Mouse (Mus musculus) embryonic stem cell, embryonic (primary cell): Measurements from ENCODE around the gene Sipa1.

ENCODE experiments used
- CTCF ChIA-PET, 4 experiments: fragments of 300-600 bp in 2 of 4; fragments of 350-600 bp in 2 of 4; sonication (Branson Sonifier 250); formaldehyde crosslinking; loops; one replicate each; lab custom pipeline; 2022; ENCODE audit warnings: inconsistent platforms in 2 of 4; lab: Charles Lee
- POLR2A ChIA-PET, 4 experiments: fragments of 300-600 bp in 2 of 4; fragments of 350-600 bp in 2 of 4; sonication (Branson Sonifier 250); formaldehyde crosslinking; loops; one replicate each; lab custom pipeline; 2022; ENCODE audit warnings: antibody characterized with exemption in 4 of 4, inconsistent platforms in 1 of 4; lab: Charles Lee

Sipa1 gene

DNA sequence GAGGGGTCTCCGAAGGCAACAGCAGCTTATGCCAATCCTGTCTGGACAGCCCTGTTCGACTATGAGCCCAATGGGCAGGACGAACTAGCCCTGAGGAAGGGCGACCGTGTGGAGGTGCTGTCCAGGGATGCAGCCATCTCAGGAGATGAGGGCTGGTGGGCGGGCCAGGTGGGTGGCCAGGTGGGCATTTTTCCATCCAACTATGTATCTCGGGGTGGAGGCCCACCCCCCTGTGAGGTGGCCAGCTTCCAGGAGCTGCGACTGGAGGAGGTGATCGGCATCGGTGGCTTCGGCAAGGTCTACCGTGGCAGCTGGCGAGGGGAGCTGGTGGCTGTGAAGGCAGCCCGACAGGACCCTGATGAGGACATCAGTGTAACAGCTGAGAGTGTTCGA, 26.8 kb upstream of the Sipa1 start:
- POLR2A ChIA-PET = interaction anchor here in 2 of 4 experiments (0.9 to 3.2 kb wide), 15 partner anchors 10 to 202 kb away, joined by 3 to 13 read pairs (median 4); partner anchors contain the start of genes Mus81 (in 1 of the 2), Rela (in 1 of the 2) and Sipa1 (in 1 of the 2)
- CTCF ChIA-PET = interaction anchor here in 1 of 4 experiments (0.8 kb wide), 1 partner anchor 15 kb away, joined by 4 read pairs; no protein-coding TSS in a partner anchor

DNA sequence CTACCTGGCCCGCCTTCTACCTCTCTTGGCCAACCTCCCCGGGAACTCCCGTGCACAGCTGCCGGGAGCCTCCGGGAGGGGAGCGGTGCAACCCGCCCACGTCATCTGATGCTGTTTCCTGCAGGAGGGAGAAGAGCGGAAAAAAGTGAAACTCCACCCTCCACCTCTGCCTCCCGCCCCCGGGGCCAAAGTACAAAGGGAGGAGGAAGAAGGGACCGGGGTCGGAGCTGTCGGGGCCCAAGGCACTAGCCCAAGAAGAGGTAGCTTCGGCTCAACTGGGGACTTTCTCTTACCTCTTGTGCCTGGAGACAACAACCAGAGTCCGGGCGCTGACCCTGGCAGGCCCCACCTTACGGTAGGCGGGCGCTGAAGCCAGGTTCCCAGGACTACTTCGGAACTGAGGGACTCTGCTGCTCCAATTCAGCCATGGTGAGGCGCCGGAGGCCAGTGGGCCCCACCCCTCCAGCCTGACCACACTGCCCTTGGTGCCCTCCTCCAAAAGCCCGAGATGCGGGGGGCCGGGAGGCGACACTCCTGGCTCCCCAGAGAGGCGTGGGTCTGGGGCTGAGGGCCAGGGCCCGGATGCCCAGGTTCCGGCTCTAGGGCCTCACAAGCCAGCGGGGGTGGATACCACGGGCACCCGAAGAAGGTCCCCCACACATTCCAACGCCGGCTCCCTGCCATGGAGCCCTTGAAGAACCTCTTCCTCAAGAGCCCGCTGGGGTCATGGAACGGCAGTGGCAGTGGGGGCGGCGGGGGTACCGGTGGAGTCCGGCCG, 26.2 kb upstream of the Sipa1 start:
- ChIA-PET CTCF (interaction anchor here in 3 of 4 experiments (0.5 to 1.5 kb wide), 6 partner anchors 38 to 571 kb away, joined by 3 to 6 read pairs (median 4); partner anchors contain the start of genes Cst6 (in 1 of the 3) and Klc2 (in 1 of the 3)), POLR2A (interaction anchor here (0.6 to 3.2 kb wide), 62 partner anchors 8 to 651 kb away, joined by 3 to 20 read pairs (median 4); partner anchors contain the start of genes Kcnk7 (in 2 of the 4), Mus81 (in 2 of the 4), Rela (in 2 of the 4) and Scyl1 (in 2 of the 4))

DNA sequence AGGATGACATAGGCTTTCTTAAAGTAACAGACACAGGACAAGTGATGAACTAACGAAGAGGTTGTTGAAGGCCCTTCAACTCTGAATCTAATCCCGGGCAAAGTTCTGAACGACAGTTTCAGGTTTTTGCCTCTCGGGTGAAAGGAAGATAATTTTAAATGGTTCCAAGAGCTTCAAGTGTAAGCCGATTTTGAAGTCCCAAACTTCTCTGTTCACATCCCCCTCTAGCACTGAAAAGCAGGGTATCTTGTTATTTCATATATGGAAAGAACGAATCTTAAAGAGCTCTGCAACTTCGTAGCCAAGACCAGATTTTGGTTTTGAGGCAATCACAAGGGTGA, 25.6 kb upstream of the Sipa1 start:
- CTCF ChIA-PET = interaction anchor here in 2 of 4 experiments (0.8 to 1.5 kb wide), 9 partner anchors 22 to 340 kb away, joined by 3 to 6 read pairs (median 4); partner anchors contain the start of genes Cst6 (in 1 of the 2) and Mus81 (in 1 of the 2)
- POLR2A ChIA-PET = interaction anchor here (0.6 to 3.2 kb wide), 93 partner anchors 8 to 1563 kb away, joined by 3 to 20 read pairs (median 4); partner anchors contain the start of genes Cfl1 (in 2 of the 4), Kcnk7 (in 2 of the 4), Mus81 (in 2 of the 4) and Rela (in 2 of the 4)

DNA sequence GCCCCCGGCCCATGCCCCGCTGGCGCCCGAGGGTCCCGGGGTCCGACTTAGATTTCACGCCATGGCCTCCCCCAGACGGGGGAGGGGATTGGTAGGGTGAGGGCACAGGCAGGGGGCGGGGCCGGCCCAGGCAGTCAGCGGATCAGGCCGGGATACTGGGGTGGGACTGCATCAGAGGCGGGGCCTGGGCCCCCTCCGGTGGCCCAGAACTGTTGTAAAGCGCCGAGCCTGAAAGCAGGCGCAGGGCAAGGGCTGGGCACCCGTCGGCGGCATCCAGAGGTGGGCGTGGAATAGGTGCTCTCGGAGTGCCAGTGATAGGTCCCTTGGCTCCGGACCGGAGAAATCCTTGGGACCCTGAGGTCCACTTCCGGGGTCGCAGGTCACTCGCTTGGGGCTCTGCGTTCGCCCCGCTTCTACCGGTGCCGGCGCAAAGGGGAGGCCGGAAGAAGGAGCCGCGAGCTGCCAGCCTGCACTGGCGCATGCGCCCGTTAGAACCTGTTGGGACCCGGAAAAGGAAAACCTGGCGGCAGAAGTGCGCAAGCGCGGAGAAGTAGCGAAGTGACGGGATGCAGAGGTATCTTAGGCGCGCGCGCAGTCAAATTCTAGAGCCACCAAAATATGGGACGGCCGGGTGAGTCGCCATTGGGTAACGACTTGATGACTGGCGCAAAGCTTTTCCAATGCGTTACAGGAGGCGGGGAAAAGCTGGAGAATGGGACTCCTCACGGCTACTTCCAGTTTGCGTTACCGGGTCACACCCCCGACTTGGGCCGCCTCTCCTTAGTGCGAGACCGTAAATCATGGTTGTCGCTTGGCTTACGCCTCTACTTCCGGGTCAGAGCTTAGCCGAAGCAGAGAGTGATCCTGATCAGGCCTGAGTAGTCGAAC, 24.9 kb upstream of the Sipa1 start, which contains the start of the genes Map3k11 and Pcnx3:
Gene Map3k11 (plus strand): TSS at position 543 of the 888 bp plus-strand sequence.
Gene Pcnx3 (minus strand): TSS at position 709 of the 888 bp plus-strand sequence.
- ChIA-PET CTCF (interaction anchor here in 2 of 4 experiments (0.8 to 1.5 kb wide), 9 partner anchors 23 to 340 kb away, joined by 3 to 6 read pairs (median 4); partner anchors contain the start of genes Cst6 (in 1 of the 2) and Mus81 (in 1 of the 2)), POLR2A (interaction anchor here (0.6 to 3.2 kb wide), 91 partner anchors 9 to 1563 kb away, joined by 3 to 20 read pairs (median 4); partner anchors contain the start of genes Cfl1 (in 2 of the 4), Kat5 (in 2 of the 4), Kcnk7 (in 2 of the 4) and Mus81 (in 2 of the 4))

DNA sequence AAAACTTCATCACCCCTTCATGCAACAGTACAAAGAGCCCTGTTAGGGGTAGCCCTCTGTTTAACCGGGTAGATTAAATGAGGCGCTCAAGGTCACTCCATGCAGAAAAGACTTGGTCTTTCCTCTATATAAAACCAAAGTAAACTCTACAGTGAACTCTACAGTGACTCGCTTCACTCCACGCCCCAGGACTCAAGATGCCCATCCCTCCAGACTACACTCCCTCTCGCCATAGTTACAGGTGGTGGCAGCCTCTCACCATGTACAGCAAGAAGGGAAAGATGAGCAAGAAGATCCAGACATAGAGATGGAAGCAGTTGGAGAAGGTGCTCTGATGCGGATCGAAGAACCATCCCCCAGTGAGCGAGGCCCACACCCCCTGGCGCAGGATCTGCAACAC, 24.2 kb upstream of the Sipa1 start:
- CTCF ChIA-PET = interaction anchor here in 1 of 4 experiments (0.9 kb wide), 1 partner anchor 24 kb away, joined by 3 read pairs; the partner anchor contains the start of gene Sipa1
- POLR2A ChIA-PET = no interaction called here

DNA sequence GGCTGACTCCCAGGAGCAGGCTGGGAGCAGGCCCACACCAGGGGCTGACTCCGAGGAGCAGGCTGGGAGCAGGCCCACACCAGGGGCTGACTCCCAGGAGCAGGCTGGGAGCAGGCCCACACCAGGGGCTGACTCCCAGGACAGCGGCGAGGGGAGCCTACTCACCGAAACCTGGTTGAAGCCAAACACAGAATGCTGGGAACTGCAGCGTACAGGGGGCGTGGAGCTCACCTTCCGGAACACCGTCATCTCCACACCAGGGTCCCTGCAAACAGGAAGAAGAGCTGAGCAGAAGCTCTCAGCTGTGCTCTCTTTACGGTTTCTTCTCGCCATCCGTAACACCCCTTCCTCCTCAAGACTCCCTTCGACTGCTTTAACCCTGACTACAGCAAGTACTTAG, 23.4 kb upstream of the Sipa1 start:
- POLR2A ChIA-PET = interaction anchor here in 1 of 4 experiments (1.9 kb wide), 1 partner anchor 27 kb away, joined by 6 read pairs; no protein-coding TSS in a partner anchor
- CTCF ChIA-PET = interaction anchor here in 1 of 4 experiments (0.9 kb wide), 1 partner anchor 23 kb away, joined by 3 read pairs; the partner anchor contains the start of gene Sipa1

DNA sequence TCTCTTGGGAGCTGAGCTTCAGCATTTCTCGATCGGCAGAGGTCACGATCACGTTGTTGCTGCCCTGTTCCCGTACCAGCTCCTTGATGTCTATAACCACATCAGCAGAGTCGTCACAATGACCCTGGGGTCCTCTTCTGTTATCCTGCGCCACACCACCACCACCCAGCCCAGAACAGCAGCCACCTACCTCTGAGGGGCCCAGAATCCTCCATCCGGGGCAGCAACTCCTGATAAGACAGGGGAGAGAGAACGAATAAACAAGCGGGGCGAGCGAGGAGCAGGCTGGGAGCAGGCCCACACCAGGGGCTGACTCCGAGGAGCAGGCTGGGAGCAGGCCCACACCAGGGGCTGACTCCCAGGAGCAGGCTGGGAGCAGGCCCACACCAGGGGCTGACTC, 22.9 kb upstream of the Sipa1 start:
- CTCF ChIA-PET = no interaction called here
- POLR2A ChIA-PET = interaction anchor here in 2 of 4 experiments (1.6 to 2.4 kb wide), 4 partner anchors 12 to 198 kb away, joined by 4 to 9 read pairs (median 6); partner anchors contain the start of gene Mus81 (in 1 of the 2)

DNA sequence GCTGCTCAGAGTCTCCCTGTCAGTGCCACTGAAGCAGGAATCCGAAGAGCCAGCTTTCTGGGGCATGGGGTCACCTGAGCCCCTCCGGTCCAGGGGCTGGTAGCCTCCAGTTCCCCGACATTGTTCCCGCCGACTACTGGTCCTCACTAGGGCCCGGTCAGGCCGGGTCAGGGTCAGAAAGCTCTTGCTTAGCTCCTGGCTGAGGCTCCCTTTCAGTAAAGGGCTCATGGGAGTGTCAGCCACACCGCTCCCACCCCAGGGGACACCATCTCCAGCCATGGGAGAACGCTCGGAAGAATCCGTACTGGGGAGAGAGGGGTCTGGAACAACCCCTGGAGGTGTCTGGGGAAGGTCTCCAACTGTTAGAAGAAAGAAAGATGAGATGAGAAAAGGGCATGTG, 22.4 kb upstream of the Sipa1 start:
- ChIA-PET POLR2A (interaction anchor here in 2 of 4 experiments (0.9 to 2.4 kb wide), 8 partner anchors 10 to 198 kb away, joined by 3 to 9 read pairs (median 6); partner anchors contain the start of gene Mus81 (in 1 of the 2)), CTCF (interaction anchor here in 3 of 4 experiments (0.6 to 1.8 kb wide), 3 partner anchors 11 to 42 kb away, joined by 3 to 8 read pairs (median 3); partner anchors contain the start of gene Fam89b (in 1 of the 3))

DNA sequence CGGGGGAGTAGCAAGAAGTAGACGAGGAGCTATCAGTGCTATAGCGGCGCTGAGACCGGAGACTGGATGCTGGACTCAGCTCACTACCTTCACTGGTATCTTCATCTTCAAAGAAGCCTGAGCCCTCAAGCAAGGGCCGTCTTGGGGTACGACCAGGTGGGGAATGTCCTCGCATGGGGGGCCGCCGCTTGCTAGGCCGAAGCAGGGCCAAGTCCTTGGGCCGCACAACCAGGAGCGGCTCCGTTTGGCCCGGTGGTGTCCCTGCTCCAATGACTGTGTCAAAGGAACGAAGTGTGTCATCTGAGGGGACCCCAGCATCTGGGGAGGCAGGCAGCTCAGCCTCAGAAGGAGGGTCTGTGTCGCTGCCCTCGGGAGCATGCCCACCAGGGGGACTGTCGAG, 21.9 kb upstream of the Sipa1 start:
- ChIA-PET CTCF (interaction anchor here in 3 of 4 experiments (0.6 to 1.8 kb wide), 3 partner anchors 11 to 43 kb away, joined by 3 to 8 read pairs (median 3); partner anchors contain the start of gene Fam89b (in 1 of the 3)), POLR2A (interaction anchor here in 3 of 4 experiments (0.8 to 2.4 kb wide), 11 partner anchors 10 to 456 kb away, joined by 3 to 9 read pairs (median 4); partner anchors contain the start of genes Arl2 (in 1 of the 3) and Mus81 (in 1 of the 3))

DNA sequence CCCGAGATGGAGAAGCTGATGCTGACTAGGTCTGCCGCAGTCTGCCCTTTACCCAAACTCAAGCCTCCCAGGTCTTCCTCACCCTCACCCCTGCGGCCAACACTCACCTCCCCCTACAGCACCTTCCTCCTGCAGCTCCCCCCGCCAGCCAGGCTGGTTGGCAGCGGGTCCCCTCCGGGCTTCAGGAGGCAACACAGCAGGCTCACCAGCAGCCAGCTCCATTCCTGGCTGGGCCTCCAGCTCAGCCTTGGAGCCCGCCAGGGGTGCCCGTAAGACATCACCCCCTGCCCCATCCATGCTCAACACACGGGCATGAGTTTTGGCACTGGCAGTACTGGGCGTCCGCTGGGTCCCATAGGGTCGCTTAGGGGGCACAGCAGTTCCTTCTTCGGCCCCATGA, 21.5 kb upstream of the Sipa1 start:
- CTCF ChIA-PET = interaction anchor here in 3 of 4 experiments (0.6 to 1.8 kb wide), 4 partner anchors 10 to 1717 kb away, joined by 3 to 8 read pairs (median 3); partner anchors contain the start of gene Fam89b (in 1 of the 3)

DNA sequence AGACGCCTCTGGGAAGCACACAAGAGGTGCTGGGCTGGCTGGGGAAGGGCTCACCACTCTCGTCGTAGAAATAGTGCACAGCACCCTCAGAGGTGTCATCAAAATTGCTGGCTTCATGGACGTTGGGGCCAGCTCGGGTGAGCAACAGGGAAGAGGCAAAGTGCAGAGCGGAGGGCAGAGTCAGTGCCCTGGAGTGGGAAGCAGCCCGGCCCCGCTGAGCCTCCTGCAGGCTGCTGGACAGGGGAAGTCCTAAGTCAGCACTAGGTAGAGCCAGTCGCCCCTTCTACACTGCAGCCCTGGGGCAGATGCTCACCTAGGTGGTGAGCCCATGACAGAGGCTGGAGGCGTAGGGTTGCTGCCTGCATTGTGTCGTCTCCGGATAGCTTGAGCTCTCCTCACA, 20.7 kb upstream of the Sipa1 start:
- POLR2A ChIA-PET = interaction anchor here in 3 of 4 experiments (0.5 to 2.4 kb wide), 16 partner anchors 9 to 594 kb away, joined by 3 to 9 read pairs (median 4); partner anchors contain the start of gene Cfl1 (in 1 of the 3)
- CTCF ChIA-PET = interaction anchor here in 1 of 4 experiments (0.6 to 1.8 kb wide), 2 partner anchors 44 to 1718 kb away, joined by 3 to 8 read pairs; partner anchors contain the start of gene Fam89b

More for the DNA sequence above, 21.5 kb upstream of the Sipa1 start:
- POLR2A ChIA-PET = interaction anchor here in 3 of 4 experiments (0.6 to 2.4 kb wide), 17 partner anchors 10 to 456 kb away, joined by 3 to 9 read pairs (median 3); partner anchors contain the start of genes Arl2 (in 1 of the 3), Cfl1 (in 1 of the 3) and Mus81 (in 1 of the 3)

DNA sequence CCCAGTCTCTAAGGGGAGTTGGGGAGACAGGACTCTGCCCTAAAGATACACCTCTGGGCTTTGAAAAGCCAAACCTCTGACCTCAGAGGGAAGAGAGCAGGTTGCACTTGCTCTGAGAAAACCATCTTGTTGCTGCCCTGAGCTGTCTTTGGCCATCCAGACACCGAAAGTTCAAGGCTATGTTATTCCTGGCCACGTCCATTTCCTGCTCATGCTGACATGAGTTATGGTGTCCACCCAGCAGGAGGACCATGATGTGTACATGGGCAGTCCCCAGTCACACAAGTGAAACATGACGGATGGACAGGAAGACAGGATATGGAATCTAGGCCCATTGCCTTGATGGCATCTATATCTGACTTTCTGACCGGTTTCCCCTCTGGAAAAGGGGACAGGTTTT, 16.9 kb upstream of the Sipa1 start:
- ChIA-PET POLR2A (no interaction called here), CTCF (no interaction called here)

DNA sequence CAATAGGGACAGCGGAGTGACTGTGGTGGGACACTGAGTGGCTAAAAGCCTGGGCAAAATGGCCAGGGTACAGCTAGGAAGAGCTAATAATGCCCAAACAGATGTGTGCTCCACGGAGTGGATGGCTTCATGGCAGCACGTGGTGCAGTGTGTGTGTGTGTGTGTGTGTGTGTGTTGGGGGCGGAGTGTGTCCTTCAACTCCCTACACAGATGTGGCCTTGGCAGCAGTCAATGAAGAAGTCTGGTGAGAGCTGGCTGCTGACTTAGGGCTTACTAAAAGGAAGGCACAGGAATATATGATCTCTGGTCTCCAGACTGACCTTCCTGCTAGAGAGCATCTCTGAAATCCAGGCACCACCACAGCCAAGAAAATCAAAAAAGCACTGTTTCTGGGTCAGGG, 4.9 kb upstream of the Sipa1 start:
- ChIA-PET CTCF (interaction anchor here in 2 of 4 experiments (0.6 kb wide), 2 partner anchors 105 to 1399 kb away, joined by 4 to 10 read pairs; no protein-coding TSS in a partner anchor), POLR2A (interaction anchor here in 3 of 4 experiments (0.7 to 1.8 kb wide), 5 partner anchors 9 to 139 kb away, joined by 3 to 5 read pairs (median 3); partner anchors contain the start of gene Ovol1 (in 1 of the 3))

DNA sequence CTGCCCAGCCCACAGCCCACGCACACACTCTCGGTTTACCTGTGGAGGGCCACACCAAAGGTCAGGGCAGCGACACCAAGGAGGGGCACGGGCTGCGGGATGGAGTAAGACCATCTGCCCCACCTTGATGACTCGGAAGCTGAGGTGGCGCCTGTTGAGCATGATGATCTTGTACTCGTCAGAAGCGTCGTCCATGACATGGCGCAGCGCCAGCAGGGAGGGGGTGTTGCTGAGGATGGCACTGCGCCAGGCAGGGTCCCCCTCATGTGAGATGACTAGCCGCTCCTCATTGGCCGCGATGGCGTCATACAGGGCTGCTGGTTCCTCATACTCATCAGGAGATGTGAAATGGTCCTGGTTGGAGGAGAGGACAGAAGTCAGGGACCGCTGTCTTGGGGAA, 2.9 kb upstream of the Sipa1 start:
- ChIA-PET CTCF (interaction anchor here in 1 of 4 experiments (0.9 kb wide), 1 partner anchor 45 kb away, joined by 3 read pairs; no protein-coding TSS in a partner anchor), POLR2A (interaction anchor here in 3 of 4 experiments (0.6 to 9.6 kb wide), 14 partner anchors 11 to 392 kb away, joined by 3 to 99 read pairs (median 3); partner anchors contain the start of genes Map3k11 (in 1 of the 3) and Pcnx3 (in 1 of the 3))

DNA sequence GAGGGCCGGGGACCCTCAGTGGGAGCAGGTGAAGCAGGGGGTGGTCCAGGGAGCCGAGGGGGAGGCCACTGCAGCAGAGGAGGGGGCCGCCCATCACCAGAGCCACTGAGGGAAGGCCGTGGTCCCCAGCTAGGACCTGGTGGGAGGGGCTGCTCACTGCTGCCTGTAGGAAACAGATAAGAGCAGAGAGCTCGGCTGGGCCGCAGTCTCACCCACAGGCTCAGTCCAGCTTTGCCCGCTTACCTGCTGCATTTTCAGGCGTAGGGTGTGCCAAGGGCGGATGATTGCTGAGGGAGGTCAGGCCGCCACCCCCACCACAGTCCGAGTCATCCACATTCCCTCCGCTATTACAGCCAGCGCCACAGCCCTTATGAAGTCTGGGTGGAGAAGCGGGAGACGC, 2.0 kb upstream of the Sipa1 start:
- CTCF ChIA-PET = interaction anchor here in 1 of 4 experiments (0.9 kb wide), 1 partner anchor 46 kb away, joined by 3 read pairs; no protein-coding TSS in a partner anchor
- POLR2A ChIA-PET = interaction anchor here in 3 of 4 experiments (0.6 to 9.6 kb wide), 5 partner anchors 15 to 1000 kb away, joined by 3 to 99 read pairs (median 4); partner anchors contain the start of genes Map3k11 (in 1 of the 3) and Pcnx3 (in 1 of the 3)
